Mouse (Mus musculus): ENCODE measurements at regions not wholly inside any gene's neighbourhood (a gene's known extent, or its start where the extent isn't known, plus 50 kb on each side); places are given as distances from the start of the nearest gene placed in this dataset.

- TF ChIP-seq CTCF (IDR thresholded peaks at IDR 0.05; ENCODE audit: control insufficient read depth, insufficient read depth, low read length) (no peak), POLR2A (IDR thresholded peaks at IDR 0.05; ENCODE audit: borderline replicate concordance, control insufficient read depth, low read depth, low read length) (no peak)
These were observed 107.4 kb upstream of the Gm26897 start for GRCm38 (mm10) chr5:111626273-111626798.

All from bone marrow, adult 2 months (tissue).